Mouse (Mus musculus): Measurements from ENCODE around the gene Cstl1. TPM values are rescaled to one million over a fixed set of nuclear protein-coding genes. Genes with fewer than 3 reads are reported as not detected.

The Cstl1 gene
- polyA plus RNA-seq, 1 experiment from 2014 or later = not detected

DNA sequence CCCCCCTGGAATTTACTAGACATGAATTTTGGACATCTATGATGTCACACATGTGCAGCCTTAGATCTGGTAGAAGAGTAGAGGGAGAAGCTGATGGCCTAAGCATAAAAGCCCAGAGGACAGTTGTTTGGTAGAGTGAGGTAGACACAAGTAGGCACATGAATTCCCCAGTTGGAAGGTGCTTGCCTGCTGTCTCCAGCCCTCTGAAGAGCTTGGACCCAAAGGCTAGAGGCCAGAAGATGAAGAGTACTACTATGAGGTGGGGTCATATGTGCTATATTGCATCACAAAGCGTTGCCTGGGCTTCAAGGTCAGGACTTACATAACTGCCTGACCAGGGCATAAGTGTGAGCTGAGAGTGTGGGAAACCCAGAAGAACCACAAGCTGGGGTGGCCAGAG lies 48.3 kb downstream of the Cstl1 start, which contains the start of gene Cst8:
Cst8 (plus strand) TSS at position 301 of the 400 bp plus-strand sequence.
- Histone ChIP-seq H3K4me2 (no peak within 1 kb of the TSS), H3K9me3 (replicated peaks; ENCODE audit: control insufficient read depth, low read length) (no peaks in the 10 kb centered on the region), H3K27me3 (ENCODE audit: control insufficient read depth, insufficient read depth, low read length) (no peaks in the 10 kb centered on the region), H3K9ac (ENCODE audit: low read depth, low read length) (no peak within 1 kb of the TSS), H3K27ac (ENCODE audit: low read depth, low read length) (no peak within 1 kb of the TSS), H3K4me1 (ENCODE audit: control insufficient read depth, insufficient read depth, low read length) (peaks cover 6% of the 10 kb centered on the region; the same call in 1 of the 2 replicates), H3K36me3 (ENCODE audit: control insufficient read depth, insufficient read depth, low read length) (no peaks in the 10 kb centered on the region), H3K4me3 (ENCODE audit: low read depth, low read length) (no peak within 1 kb of the TSS)
- 84% methylated on average over 1 of the region's 1 CpGs for WGBS (ENCODE audit: insufficient replicate concordance)
- no peak for ATAC-seq (replicated peaks; ENCODE audit: insufficient number of reproducible peaks, low FRiP score, low TSS enrichment)

DNA sequence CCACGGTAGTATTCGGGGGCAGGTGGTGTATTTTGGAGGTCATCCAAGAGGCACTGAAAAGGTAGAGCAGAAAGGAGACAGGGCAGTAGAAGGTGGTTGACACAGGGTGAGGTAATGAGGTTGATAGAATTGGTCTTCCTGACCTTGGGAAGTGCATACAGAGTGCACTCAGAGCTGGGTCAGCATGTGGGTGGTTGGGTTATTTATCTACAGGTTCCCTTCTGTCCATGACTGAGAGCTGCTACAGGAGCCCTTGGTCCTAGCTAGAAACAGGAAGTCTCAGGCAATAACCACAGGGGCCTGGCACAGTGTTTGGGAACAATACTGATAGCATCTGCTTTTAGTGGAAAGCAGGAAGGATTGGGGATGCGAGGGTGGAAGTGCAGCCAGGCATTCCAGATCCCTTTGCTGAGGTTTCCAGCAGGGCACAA lies 51.3 kb downstream of the Cstl1 start:
- Histone ChIP-seq H3K9ac (ENCODE audit: low read depth, low read length) (no peak overlapping the region), H3K4me2 (no peak overlapping the region), H3K4me1 (ENCODE audit: control insufficient read depth, insufficient read depth, low read length) (peaks cover 6% of the 10 kb centered on the region; the same call in 1 of the 2 replicates), H3K36me3 (ENCODE audit: control insufficient read depth, insufficient read depth, low read length) (no peaks in the 10 kb centered on the region), H3K27ac (ENCODE audit: low read depth, low read length) (no peak overlapping the region), H3K9me3 (replicated peaks; ENCODE audit: control insufficient read depth, low read length) (no peaks in the 10 kb centered on the region), H3K27me3 (ENCODE audit: control insufficient read depth, insufficient read depth, low read length) (no peaks in the 10 kb centered on the region), H3K4me3 (ENCODE audit: low read depth, low read length) (no peak overlapping the region)
- 56% methylated on average over 3 of the region's 3 CpGs for WGBS (ENCODE audit: insufficient replicate concordance)
- no peak; the same call in 1 of the 2 replicates for ATAC-seq (replicated peaks; ENCODE audit: insufficient number of reproducible peaks, low FRiP score, low TSS enrichment)

Other genes starting within 250 kb of the Cstl1 start
- gene Nxt1, start 77.8 kb upstream of the Cstl1 start, polyA plus RNA-seq (2014; fragmentation: Nextera tagmentation; extraction: Ambion mirVana) = 71.3 and 71.6 TPM in 2 replicates
- gene Gzf1, start 69.3 kb upstream of the Cstl1 start, polyA plus RNA-seq (2014; fragmentation: Nextera tagmentation; extraction: Ambion mirVana) = 14.7 and 16.2 TPM in 2 replicates
- 2.2 and 2.4 TPM in 2 replicates for gene Napb, start 17.9 kb upstream of the Cstl1 start, polyA plus RNA-seq (2014; fragmentation: Nextera tagmentation; extraction: Ambion mirVana)
- not detected in 2 replicates for gene Cst11, start 21.1 kb downstream of the Cstl1 start, polyA plus RNA-seq (2014; fragmentation: Nextera tagmentation; extraction: Ambion mirVana)
- gene 8030411F24Rik, start 31.7 kb downstream of the Cstl1 start, polyA plus RNA-seq (2014; fragmentation: Nextera tagmentation; extraction: Ambion mirVana) = not detected in 2 replicates
- not detected in 2 replicates for gene Cst12, start 39.0 kb downstream of the Cstl1 start, polyA plus RNA-seq (2014; fragmentation: Nextera tagmentation; extraction: Ambion mirVana)
- gene Cst8, start 48.4 kb downstream of the Cstl1 start, polyA plus RNA-seq (2014; fragmentation: Nextera tagmentation; extraction: Ambion mirVana) = not detected in 2 replicates
- gene Cst13, start 69.7 kb downstream of the Cstl1 start, polyA plus RNA-seq (2014; fragmentation: Nextera tagmentation; extraction: Ambion mirVana) = not detected in 2 replicates
- gene Cst9, start 84.8 kb downstream of the Cstl1 start, polyA plus RNA-seq (2014; fragmentation: Nextera tagmentation; extraction: Ambion mirVana) = 1.9 and 2.3 TPM in 2 replicates
- not detected in 2 replicates for gene 9230104L09Rik, start 114.7 kb downstream of the Cstl1 start, polyA plus RNA-seq (2014; fragmentation: Nextera tagmentation; extraction: Ambion mirVana)
- gene Cst3, start 125.3 kb downstream of the Cstl1 start, polyA plus RNA-seq (2014; fragmentation: Nextera tagmentation; extraction: Ambion mirVana) = 812 and 876 TPM in 2 replicates